Mouse (Mus musculus) inflammation-experienced regulatory T-cells, adult 16 weeks (primary cell): Measurements from ENCODE around the gene Tmod1. TPM values are rescaled to one million over a fixed set of nuclear protein-coding genes. Genes with fewer than 3 reads are reported as not detected.

Experiments used
- polyA plus RNA-seq: library from polyadenylated mRNA; unstranded; fragments of 100-300 nt; shearing (Covaris generic); gene quantifications from one replicate; pipeline ENCODE4 v1.2.1, GENCODE M21; 2017

Tmod1 gene
- polyA plus RNA-seq = 2.2 TPM

DNA sequence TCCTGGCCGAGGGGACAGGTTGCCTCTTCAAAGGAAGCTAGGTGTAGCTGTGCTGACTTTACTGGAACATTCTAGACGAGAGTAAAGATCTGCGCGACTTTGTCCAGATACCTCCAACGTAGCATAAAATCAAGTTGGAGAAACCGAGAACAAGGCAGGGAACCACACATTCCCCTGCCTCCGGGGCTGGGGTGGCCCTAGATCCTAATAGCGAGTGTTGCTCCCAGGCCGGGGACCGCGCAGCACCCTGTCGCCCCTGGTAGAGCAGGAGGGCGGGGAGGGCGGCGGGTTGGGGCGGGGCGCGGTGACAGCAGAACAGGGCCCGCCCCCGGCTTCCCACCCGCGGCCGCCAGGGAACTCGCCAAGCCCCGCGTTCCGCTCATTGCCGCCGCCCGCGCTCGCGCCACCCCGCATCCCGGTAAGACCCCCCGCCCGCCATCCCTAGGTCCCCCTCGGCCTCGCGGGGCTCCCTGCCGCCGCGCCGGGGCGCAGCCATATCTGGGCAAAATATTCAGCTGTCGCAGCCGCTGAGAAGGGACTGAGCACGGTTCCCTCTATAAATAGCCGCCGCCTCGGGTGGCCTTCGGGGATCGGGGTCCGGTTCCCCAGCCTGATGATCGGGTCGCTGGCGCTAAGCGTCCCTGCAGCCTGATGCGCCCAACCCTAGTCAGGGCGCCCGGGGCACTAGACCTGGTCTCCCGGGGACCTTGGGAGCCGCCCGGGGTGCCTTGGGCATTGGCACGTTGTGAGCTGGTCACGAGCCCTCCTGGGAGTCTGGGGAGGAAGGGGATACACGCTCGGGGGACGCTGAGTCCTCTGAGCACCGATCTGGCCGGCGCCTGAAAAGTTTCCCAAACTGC is at the start of gene Tmod1:
TSS of gene Tmod1 (plus strand) at position 44 of the 860 bp plus-strand sequence.

DNA sequence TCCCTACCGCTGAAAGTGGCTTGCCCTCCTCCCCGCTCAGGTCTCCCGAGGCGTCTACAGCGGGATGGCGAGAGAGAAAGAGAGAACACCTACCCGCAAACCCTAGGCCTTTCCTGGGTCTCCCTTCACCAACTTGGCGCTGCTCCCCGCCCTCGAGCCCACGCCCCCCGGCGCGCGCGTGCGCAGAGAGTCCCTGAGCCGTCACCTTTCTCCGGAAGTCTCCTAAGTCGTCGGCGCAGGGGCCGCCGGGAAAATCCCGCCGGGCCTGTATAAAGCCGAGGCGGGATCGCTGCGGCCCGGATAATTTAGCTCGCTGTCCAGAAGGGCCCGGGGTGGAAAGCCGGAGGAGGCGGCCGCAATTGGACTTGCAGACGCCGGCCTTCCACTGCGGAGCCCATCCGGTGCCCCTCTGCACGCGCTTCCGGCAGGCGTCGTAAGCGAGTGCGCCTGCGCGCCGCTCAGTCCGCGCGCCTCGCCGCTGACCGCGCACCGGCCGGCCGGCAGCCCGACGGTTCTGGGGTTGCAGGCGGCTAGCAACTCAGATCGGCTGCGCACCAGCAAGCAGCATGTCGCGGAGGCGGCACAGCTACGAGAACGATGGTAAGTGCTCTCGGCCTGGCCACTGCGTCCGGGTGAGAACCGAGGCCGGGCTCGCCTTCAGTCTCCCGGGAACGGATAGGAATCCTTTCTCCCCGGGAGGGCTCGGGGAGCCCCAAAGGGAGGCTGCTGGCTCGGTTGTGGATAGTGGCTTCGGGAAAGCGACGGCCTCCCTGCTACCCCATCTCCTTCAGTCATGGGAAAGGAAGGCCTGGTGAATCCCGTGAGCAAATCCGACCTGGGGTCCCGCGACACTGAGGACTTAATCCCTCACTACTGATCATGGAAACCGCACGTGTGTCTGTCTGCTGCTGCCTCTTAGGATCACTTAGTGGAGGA is 99.8 kb downstream of the Tmod1 start, which contains the start of the genes Ncbp1 and Tstd2:
TSS of gene Ncbp1 (plus strand) at position 327 of the 936 bp plus-strand sequence.
TSS of gene Tstd2 (minus strand) at position 408 of the 936 bp plus-strand sequence.

Other genes starting within 250 kb of the Tmod1 start
- 9.0 TPM for gene Aldh1b1, start 239.9 kb upstream of the Tmod1 start, polyA plus RNA-seq
- not detected for gene Igfbpl1, start 212.0 kb upstream of the Tmod1 start, polyA plus RNA-seq
- gene Stra6l, start 190.3 kb upstream of the Tmod1 start, polyA plus RNA-seq = not detected
- gene Ccdc180, start 148.6 kb upstream of the Tmod1 start, polyA plus RNA-seq = 0.16 TPM
- gene Tdrd7, start 73.6 kb upstream of the Tmod1 start, polyA plus RNA-seq = 14.8 TPM
- 67.9 TPM for gene Ncbp1, start 99.7 kb downstream of the Tmod1 start, polyA plus RNA-seq
- gene Tstd2, start 99.8 kb downstream of the Tmod1 start, polyA plus RNA-seq = 51.7 TPM
- gene Xpa, start 157.4 kb downstream of the Tmod1 start, polyA plus RNA-seq = 10.9 TPM